Mouse (Mus musculus): ENCODE data around the gene Stpg3.

Gene Stpg3

DNA sequence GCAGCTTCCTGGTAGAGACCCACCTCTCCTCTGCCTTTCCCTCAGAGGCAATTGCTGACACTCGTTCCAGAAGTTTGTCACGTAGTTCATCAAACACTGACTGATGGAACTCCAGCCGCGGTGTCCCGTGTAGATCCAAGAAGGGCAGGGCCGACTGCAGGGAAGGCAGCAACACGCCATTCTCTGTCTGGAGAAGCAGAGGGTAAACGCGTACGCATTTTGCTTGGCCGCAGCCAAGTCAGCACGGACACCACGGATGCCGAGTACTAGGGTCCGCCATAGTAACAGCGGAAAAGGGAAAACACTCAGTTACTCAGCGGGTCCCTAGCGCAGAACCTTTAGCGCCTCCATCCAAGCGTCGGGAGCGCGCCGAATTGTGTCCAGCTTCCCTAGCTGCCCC lies 3.8 kb downstream of the Stpg3 start:
- intact Hi-C loops (cut with DNase I): no loop called here

DNA sequence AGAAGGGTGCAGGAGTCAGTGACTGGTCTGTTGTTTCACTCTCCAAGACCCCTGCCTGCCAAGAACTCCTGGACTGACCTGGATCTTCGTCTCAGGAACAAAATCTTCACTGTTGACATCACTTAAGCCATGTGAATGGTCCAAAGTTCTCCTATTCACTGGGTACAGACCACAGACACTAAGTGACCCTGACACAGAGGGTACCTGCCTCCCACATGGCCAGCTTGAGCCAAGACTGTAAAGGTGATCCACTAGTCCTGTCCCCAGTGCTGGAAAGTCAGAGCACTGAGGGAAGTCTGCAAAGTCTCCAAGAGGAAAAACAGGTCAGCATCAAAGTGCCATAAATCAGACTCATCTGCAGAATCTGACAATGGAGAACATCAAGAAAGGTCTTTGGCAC lies 6.8 kb downstream of the Stpg3 start:
- intact Hi-C loops (cut with DNase I): no loop called here

DNA sequence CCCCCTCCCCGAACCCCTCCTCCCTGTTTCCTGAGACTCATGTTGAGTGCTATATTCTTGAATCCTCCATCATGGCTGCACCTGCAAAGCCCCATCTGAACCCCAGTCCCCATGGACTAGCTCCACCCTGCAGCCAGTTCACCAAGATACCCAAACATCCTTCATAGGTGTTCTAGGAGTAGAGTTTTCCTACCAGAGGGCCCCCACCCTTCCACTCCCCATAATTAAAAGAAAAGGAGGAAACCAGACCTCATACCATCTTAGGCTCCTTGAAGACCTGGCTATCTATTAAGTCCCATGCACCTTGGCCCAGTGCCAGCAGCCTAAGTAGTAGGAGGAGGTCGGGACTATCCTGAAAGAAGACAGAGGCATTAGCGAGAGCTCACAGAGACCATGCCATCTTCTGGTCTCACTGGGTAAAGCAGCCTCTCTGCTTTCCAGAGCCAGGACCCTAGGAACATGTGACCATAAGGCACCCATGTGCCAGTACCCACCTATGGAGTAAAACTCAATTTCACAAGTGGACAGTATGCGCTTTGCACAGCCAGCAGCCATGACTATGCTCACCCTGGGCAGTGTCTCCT lies 10.7 kb downstream of the Stpg3 start:
- intact Hi-C loops (cut with DNase I): no loop called here

DNA sequence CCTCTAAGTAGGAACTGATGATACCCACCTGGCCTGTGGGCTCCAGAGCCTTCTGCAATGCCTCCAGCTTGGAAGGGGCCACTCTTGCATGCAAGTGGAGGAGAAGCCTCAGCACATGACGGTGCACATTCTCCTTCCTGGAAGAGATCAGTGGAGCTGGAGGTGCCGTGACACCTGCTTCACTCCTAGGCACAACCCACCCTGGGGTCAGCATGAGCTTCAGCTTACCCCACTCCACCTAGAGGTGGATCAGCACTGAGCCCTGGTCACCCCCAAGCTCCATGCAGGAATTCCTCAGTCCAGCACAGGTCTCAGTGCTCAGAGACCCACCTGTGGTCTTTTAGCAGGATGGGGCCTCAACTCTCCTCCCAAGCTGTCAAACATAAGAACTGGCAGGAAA lies 13.8 kb downstream of the Stpg3 start:
- intact Hi-C loops (cut with DNase I): no loop called here

DNA sequence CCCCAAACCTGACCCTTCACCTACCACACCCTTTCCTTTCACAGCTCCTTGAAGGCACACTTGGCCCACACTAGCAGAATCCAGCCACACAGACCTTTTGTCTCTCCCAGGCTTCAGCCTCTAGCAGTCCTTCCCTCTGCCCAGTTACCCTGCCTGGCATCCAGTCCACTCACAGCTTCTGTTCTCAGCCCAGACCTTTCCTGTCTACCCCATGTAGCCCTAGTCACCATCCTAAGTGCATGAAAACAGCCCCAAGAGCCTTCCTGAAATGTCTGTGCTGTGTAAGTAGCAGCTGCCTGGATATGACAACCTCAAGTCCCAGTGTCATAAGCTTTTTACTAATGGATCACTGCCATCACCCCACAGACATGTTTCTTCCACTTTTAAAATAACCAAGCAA lies 16.5 kb downstream of the Stpg3 start:
- intact Hi-C loops (cut with DNase I): loop anchor here (10.0 kb wide), 1 partner anchor 137 kb away; the partner anchor contains the start of gene Man1b1

DNA sequence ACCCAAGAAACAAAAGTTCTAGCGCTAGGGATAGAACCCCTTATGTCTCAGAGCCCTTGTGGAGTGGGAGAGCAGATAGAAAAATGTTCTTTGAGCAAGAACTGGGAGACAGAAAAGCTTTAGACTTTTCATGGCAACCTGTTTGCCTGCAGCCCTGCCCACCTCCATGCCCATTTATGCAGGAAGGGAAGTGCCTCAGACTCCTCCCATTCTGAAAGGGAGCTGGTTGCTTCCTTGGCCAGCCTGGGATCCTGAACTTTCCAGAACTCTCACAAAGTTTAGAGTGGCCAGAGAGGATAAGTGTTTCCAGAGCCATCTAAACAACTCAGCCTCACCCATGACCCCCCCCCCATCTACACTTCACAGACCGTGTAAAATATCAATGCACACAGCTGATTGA lies 17.2 kb downstream of the Stpg3 start:
- intact Hi-C loops (cut with DNase I): loop anchor here (10.0 kb wide), 1 partner anchor 138 kb away; the partner anchor contains the start of gene Man1b1

DNA sequence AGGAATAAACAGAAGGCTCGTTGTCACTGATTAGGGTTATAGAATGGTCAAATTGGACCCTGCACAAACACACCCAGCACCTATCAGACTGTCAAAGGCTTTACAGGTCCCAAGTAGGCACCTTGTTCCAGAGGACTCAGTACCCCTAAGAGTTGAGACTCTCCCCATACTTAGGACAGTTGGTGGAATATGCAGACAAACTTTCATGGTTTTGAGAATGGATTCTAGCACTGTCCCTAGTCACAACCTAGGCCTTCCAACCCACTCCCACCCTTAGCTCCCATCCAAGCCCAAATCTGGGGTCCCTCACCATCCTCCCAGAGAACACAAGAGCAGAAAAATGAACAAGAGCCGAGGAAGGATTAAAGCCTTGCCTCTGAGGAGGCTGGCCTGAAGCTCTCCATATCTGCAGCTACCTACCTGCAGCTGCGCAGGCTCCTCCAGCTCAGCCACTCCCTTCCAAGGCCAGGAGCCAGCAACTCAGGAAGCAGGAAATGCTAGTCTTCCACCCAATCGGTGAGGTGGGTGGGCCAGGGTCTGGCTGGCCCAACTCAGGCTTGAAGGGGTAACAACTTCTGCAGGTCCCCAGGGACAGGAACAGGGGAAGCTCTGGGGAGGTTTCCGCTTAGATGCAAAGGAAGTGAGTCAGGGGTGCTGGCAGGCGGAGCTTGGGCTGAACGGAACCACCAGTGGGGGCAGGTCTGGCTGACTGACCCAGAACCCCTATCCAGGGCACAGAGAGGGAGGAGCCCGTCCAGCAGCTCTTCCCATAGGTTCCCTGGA lies 18.1 kb downstream of the Stpg3 start, which contains the start of gene Tor4a:
Gene Tor4a, minus strand, starts transcription at position 715 of the 783 bp plus-strand sequence.
- intact Hi-C loops (cut with DNase I): loop anchor here (10.0 kb wide), 1 partner anchor 138 kb away; the partner anchor contains the start of gene Man1b1

DNA sequence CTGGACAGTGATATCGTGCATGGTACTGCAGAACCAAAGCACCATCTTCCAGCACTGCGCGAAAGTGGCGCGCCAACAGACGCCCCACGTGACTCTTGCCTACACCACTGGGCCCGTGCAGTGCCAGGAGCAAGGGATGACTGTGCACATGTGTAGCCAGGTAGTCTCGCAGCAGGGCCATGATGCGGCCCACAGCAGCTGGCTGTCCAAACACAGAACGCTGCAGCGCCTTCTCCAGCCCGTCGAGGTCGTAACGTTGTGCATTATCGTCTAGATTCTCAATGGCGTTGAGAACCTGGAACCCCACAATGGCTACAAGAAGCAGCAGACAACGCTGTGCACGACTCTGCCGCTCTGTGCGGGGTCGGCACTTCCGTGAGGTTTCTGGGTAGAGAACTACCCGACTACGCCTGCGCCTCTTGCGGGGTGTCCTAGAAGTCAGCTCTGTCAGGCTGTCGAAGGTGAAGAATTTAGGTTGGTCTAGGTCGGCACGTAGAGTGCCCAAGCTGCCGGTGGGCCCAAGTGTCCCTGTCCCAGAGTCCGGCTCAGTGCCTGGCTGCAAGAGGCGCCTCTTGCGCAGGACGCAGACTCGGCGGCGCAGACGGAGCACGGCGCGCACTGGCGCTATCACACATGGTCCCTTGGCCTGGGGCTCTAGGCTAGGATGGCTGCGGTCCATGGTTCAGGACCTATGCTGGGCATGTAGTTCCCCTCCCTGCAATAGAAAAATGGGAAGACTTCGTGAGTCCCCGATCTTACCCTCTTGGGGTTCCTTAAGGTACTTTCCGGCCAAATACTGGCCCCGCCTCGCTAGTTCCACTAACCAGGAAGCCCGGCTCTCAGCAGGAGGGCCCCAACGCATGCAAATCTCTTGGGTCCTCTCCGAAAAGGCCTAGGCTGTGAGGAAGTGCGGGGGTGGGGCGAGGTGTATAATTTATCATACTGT lies 19.0 kb downstream of the Stpg3 start:
- intact Hi-C loops (cut with DNase I): loop anchor here (10.0 kb wide), 1 partner anchor 139 kb away; the partner anchor contains the start of gene Man1b1

DNA sequence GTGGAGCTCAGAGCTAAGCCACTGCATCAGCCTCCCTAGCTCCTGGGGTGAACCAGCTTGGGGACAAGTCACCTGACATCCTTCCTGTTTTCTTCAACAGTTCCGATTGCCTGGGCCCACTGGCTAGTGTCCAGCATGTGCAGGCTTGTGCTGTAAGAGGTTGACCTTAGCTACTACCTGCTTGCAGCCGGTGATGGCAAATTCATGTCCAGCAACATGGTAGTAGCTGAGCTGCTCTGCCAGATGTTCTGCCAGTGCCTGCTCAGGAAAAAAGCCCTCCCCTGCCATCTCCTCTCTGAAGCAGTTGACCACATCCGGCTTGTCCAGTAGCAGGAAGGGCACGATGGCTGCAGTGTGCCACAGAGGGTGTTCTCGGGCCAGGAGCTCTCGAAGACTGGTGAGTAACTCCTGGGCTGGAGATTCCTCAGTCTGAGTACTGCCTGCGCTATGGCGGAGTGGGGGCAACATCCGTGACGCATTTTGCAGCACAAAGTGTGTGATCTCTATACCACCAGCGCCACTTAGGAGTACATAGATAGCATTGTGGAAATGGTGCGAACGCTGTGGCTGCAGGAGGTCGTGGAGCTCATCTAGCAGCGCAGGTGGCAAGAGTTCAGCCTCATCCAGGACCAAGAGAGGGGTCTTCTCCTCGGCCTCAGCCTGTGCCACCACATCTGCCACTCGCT lies 19.8 kb downstream of the Stpg3 start:
- intact Hi-C loops (cut with DNase I): loop anchor here (10.0 kb wide), 1 partner anchor 140 kb away; the partner anchor contains the start of gene Man1b1

DNA sequence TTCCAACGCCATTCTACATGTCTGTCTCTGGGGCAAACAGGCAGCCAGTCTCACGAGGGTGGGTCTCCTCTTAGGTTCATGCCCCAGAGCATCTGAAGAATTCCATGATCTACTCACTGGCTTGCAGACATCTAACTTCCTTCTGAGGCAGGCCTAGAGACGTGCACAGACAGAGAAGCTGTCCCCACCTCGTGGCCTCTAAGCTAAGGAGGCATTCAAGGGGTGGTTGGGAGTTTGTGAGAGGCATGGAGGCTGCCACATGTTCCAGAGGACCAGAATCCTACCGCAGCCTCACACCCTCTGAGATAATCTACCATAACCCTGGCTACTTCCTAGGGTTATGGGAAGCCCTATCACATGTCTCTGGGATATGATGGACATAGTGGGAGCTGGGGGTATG lies 20.4 kb downstream of the Stpg3 start:
- intact Hi-C loops (cut with DNase I): loop anchor here (10.0 kb wide), 1 partner anchor 141 kb away; the partner anchor contains the start of gene Man1b1

DNA sequence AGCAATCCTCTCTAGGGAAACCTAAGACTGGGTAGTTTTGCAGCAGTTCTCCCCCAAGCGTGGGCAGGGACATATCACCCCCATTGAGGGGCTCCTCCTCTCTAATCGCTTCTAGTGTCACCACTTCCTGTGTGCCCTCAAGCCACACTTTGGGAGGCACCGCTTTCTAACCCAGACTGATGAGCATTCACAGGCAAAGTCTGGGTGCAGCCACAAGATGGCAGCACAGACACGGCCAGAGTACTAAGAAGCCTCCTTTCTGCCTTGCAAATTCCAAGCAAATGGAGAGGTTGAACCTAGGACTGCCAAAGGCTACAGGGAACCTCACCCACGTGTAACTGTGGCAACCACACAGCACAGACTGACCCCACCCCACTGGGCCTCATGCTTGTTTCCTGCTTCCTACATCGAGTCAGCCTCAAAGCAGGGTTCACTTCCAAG lies 21.1 kb downstream of the Stpg3 start:
- intact Hi-C loops (cut with DNase I): loop anchor here (1.0 to 10.0 kb wide), 2 partner anchors 35 to 141 kb away; partner anchors contain the start of gene Man1b1

DNA sequence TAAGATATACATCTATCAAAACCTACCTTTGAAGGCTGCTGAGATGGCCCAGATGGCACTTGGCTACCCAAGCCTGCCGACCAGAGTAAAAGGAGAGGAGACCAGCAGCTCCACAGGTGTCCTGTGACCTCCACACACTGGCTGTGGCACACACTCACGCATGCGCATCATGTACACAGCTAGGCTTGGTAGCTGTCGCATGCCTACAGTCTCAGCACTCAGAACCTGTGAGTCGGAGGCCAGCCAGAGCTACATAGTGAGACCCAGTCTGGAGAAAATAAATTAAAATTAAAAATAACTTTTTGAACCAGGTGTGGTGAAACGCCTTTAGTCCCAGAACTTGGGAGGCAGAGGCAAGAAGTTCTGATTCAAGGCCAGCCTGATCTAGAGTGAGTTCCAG lies 26.6 kb downstream of the Stpg3 start:
- intact Hi-C loops (cut with DNase I): loop anchor here (10.0 kb wide), 1 partner anchor 63 kb away; no protein-coding TSS in a partner anchor

DNA sequence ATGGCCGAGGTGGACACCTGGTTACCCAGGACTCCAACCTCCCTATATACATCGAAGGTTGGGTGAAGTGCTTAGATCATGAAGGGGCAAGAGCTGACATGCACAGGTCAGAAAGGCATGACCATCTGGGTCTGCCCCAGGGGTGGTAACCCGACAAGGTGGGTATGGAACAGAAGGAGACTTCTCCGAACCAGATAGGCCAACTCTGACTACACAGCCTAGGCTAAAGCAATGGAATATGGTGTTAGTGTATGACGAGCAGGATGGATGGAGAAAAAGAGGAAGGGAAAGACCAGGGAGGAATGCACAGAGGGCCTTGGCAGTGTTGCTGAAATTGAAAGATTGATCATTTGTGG lies 27.9 kb downstream of the Stpg3 start:
- intact Hi-C loops (cut with DNase I): loop anchor here (10.0 kb wide), 1 partner anchor 62 kb away; no protein-coding TSS in a partner anchor

DNA sequence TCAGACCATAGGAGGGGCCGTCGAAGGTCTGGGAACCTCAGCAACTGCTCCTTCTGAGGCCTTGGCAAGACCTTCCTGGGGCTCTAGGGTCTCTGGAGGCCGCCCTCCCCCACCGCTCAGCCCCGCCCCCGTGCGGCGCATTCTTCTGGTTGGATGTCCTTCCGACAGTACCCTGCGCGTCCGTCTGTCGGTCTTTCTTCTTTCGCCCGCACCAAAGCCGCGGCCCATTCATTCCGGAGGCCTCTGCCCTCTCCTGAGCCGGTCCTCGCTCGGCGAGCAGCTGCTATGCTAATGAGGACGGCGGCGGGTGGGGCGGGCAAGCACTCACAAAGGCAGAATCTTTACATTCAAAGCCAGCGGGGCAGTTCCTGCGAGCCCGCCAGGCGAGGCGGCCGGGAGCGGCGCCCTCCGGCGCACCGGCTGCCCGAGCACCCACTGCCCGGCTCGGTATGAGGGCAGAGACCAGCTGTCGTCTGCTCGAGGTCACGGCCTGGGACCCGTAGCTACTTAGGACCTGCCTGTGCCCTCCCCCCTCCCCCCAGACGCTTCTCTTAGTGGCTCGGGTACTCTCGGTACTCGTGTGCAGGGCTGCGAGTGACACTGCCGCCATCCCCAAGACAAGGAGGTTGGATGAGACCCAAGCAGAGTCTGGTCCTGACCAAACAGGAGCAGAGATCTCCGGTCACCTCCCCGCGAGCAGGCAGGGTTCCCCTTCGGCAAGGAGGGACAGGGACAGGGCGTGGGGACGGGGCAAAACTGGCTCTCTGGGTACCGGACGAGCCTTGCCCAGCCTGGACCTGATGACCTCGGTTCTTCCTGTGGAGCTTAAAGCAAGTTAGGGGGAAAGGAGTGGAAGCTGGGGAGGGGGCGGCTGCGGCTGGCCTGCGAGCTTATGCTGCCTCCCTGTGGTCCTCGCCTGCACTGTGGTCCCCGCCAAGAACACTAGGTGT lies 28.5 kb downstream of the Stpg3 start:
- intact Hi-C loops (cut with DNase I): loop anchor here (10.0 kb wide), 1 partner anchor 61 kb away; no protein-coding TSS in a partner anchor

DNA sequence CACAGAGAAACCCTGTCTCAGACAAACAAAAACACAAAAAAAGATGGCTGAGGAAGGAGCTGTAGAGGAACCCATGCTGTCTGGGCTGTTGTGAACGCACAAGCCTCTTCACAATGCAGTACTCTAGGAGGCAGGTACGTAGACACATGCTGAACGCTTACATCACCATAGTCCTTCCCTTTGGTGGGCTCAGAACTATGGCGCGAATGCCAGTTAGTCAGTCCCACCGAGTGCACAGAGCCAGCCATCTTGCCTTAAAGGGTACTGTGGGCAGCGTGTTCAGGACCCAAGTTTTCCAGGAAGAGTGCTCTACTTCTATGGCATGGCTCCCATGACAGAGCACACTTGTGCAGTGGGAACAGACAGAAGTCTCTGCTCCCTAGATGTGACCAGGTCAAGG lies 29.9 kb downstream of the Stpg3 start:
- intact Hi-C loops (cut with DNase I): loop anchor here (10.0 kb wide), 1 partner anchor 60 kb away; no protein-coding TSS in a partner anchor

DNA sequence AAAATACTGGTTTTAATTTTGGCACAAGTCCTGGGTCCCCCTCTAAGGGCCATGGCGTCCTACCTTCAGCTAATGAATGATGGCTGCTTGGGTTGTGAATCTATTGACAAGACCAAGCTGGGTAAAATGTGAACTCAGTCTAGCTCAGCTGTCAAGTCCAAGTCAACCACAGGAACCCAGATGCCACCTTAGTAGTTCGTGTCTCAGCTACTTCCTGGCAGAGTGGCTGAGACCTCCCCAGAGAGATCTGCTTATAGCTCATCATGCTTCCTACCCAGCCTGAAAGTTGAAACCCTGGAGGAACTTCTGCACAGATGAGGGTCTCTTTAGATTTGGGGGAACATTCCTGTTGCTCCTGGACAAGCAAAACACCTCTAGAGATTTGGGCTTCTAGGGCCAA lies 31.1 kb downstream of the Stpg3 start:
- intact Hi-C loops (cut with DNase I): loop anchor here (10.0 kb wide), 1 partner anchor 59 kb away; no protein-coding TSS in a partner anchor

DNA sequence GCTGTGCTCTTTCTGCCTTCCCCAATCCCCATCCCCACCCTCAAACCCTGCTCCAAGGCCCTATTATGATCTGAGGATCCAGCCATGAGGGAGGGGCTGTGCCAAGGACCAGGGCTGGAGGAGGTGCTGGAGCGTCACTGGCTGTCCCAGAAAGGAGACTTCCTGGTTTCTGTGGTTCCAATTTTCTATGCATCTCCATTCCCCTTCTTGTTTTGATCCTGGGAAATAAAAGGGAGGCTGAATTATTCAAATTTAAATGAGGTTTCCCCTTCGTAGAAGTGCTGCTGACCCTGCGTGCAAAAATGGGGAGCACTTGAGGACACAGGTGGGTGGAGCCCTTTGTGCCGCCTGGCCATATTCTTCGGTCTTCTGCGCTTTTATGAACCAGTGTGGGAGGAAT lies 31.8 kb downstream of the Stpg3 start:
- intact Hi-C loops (cut with DNase I): loop anchor here (10.0 kb wide), 1 partner anchor 58 kb away; no protein-coding TSS in a partner anchor

DNA sequence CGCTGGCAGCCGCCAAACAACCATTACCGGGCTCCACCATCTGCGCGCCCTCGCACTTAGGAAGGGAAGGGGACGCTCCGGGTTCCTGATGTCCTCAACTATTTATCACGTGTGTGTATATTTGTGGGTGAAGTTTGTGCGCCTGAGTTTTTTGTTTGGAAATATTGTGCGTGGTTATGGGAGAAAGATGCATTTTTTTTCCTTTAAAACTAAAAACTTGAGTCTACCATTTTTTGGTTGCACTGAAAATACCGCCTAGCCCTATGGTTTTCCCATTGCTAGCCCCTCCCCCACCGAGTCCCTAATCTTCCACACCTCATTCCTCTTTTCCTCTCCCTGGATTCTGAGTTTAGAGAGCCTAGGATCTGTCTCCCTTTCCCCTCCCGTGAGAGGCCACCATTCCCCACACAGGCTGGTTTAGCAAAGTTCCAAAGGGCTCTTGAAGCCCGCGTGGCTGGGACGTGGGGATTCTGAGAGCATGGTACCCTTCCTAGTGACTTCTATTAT lies 32.5 kb downstream of the Stpg3 start:
- intact Hi-C loops (cut with DNase I): loop anchor here (10.0 kb wide), 1 partner anchor 57 kb away; no protein-coding TSS in a partner anchor

All from adrenal gland (tissue).